Mouse (Mus musculus) ES-E14 (cell line): ENCODE results near the gene Gm7029. TPM values are rescaled to one million over a fixed set of nuclear protein-coding genes. Genes with fewer than 3 reads are reported as not detected.
"Not testable (repeated sequence)": the region's sequence is repeated elsewhere in the genome, so short reads cannot be mapped to it uniquely, and the experiment has no call there.

Experiments
- DNase-seq: peaks from one replicate; pipeline ENCODE4 v3.0.0-alpha.2; 2013; ENCODE audit warnings: low read depth, low spot score
- H3K27ac ChIP-seq: 2 replicates; pipeline ENCODE4 v1.5.1; 2012; ENCODE audit warnings: low read depth, mild to moderate bottlenecking, low read length, moderate library complexity, mixed read lengths; ENCODE audit not compliant: poor library complexity, insufficient read depth, severe bottlenecking
- H3K36me3 ChIP-seq: 2 replicates; pipeline ENCODE4 v1.6.1; 2012; ENCODE audit warnings: mild to moderate bottlenecking, low read length, moderate library complexity, mixed read lengths; ENCODE audit not compliant: control insufficient read depth, poor library complexity, insufficient read depth, severe bottlenecking
- H3K4me1 ChIP-seq, 2 experiments: fragments of 150-350 bp in 1 of 2; sonication (generic) in 1 of 2; 2 replicates each; pipeline ENCODE4 v1.6.1; 2012; ENCODE audit warnings: low read length in 2 of 2, mild to moderate bottlenecking in 1 of 2, mixed read lengths in 1 of 2; ENCODE audit not compliant: control insufficient read depth in 2 of 2, insufficient read depth in 2 of 2, poor library complexity in 1 of 2
- H3K4me3 ChIP-seq, 2 experiments: fragments of 150-350 bp in 1 of 2; sonication (generic) in 1 of 2; 2 replicates each; pipeline ENCODE4 v1.5.1; 2012; ENCODE audit warnings: low read length in 2 of 2, low read depth in 1 of 2, mild to moderate bottlenecking in 1 of 2, mixed read lengths in 1 of 2; ENCODE audit not compliant: insufficient read depth in 1 of 2, poor library complexity in 1 of 2, severe bottlenecking in 1 of 2
- H3K9ac ChIP-seq: 2 replicates; pipeline ENCODE4 v1.6.1; 2012; ENCODE audit warnings: low read depth, mild to moderate bottlenecking, low read length, mixed read lengths; ENCODE audit not compliant: poor library complexity, insufficient read depth, severe bottlenecking
- H3K9me3 ChIP-seq: fragments of 150-350 bp; sonication (generic); 2 replicates; pipeline ENCODE4 v1.6.1; 2012; ENCODE audit warnings: low read depth, mild to moderate bottlenecking, low read length; ENCODE audit not compliant: control insufficient read depth, insufficient read depth
- CHD2 ChIP-seq: IDR thresholded peaks from 2 replicates; pipeline ENCODE4 v1.6.1; 2014; ENCODE audit warnings: mild to moderate bottlenecking, low read depth, low read length, inconsistent platforms
- HCFC1 ChIP-seq: IDR thresholded peaks from 2 replicates; pipeline ENCODE4 v1.6.1; 2012; ENCODE audit warnings: low read length, inconsistent platforms, borderline replicate concordance; ENCODE audit not compliant: insufficient read depth
- MAFK ChIP-seq: IDR thresholded peaks from 2 replicates; pipeline ENCODE4 v1.6.1; 2014; ENCODE audit warnings: mild to moderate bottlenecking, low read depth, low read length, inconsistent platforms; ENCODE audit not compliant: insufficient read depth
- ZC3H11A ChIP-seq: IDR thresholded peaks from 2 replicates; pipeline ENCODE4 v1.6.1; 2012; ENCODE audit warnings: low read depth, mild to moderate bottlenecking, inconsistent platforms, low read length, borderline replicate concordance
- ZNF384 ChIP-seq: IDR thresholded peaks from 2 replicates; pipeline ENCODE4 v1.6.1; 2012; ENCODE audit warnings: low read depth, low read length, inconsistent platforms
- in situ Hi-C, 2 experiments: fragments of 600-800 bp; cut with MboI; formaldehyde crosslinking; loops; one replicate each; pipeline ENCODE4 v1.15.1; 2025; ENCODE audit warnings: low sequenced_read_pairs in 2 of 2, inconsistent platforms in 1 of 2; ENCODE audit not compliant: unreplicated experiment in 2 of 2
- total RNA-seq: library from RNA; depleted of rRNA; stranded (reverse); fragments of 300-350 nt; gene quantifications from 2 replicates; pipeline ENCODE4 v1.2.3, GENCODE M21; 2012

The Gm7029 gene
- total RNA-seq, 1 experiment = 11.6 TPM

DNA sequence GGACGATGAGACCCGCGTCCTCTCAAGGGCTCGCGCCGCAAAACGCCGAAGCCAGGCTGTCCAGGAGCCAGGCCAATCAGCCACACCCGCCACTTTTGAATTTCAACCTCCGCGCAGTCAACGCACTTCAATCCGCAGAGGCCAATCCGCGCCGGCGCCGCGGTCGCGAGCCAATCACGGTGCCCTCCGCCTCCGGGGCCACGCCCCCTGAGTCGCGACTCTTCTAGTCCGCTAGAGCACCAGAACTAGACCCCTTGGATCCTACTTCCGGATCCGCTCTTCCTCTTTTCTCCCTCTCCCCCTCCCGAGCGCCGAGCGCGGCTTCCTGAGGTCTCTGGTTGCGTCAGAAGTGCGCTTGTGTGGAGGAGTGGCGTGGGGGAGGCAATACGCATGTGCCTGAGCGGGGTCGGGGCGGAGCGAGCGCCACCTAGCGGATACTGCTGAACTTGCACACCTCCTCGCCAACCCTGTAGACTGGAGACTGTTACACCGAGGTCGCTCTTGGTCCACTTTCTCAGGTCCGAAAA, 17.0 kb downstream of the Gm7029 start, which contains the start of gene Kifc1:
Gene Kifc1, minus strand, starts transcription at position 129 of the 527 bp plus-strand sequence.
- peaks cover 16% of the 10 kb centered on the region for H3K36me3 ChIP-seq
- in situ Hi-C loops = no loop called here
- peak within 1 kb of the TSS; percentile 79 to 85 for H3K4me3 ChIP-seq
- H3K27ac ChIP-seq = peak within 1 kb of the TSS; percentile 84
- peaks cover 4 to 10% of the 10 kb centered on the region in 2 experiments for H3K4me1 ChIP-seq
- H3K9ac ChIP-seq = peak within 1 kb of the TSS; percentile 83
- no peak for TF ChIP-seq CHD2
- TF ChIP-seq HCFC1 = peak; percentile 82
- no peak for TF ChIP-seq ZC3H11A
- no peak for TF ChIP-seq ZNF384
- TF ChIP-seq MAFK = peak; percentile 67; the same call in 1 of the 2 replicates
- H3K9me3 ChIP-seq = no peaks in the 10 kb centered on the region; the same call in 1 of the 2 replicates
- DNase-seq = peak; percentile 99

DNA sequence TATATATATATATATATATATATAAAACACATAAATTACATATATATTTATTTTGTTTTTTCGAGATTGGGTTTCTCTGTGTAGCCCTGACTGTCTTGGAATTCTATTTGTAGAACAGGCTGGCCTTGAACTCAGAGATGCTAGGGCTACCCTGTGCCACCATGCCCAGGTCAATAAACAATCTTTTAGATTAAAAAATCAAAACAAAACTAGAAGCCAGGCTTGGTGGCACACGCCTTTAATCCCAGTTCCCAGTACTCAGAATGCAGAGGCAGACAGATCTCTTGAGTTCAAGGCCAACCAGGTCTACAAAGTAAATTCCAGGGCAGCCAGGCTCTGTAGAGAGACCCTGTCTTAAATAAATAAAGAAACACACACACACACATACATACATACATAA, 17.7 kb downstream of the Gm7029 start:
- DNase-seq = no peak
- peaks cover 4 to 10% of the 10 kb centered on the region in 2 experiments for H3K4me1 ChIP-seq
- H3K9ac ChIP-seq = no peak overlapping the region
- no peak for TF ChIP-seq HCFC1
- no peak for TF ChIP-seq ZNF384
- no peak for TF ChIP-seq ZC3H11A
- TF ChIP-seq CHD2 = no peak
- TF ChIP-seq MAFK = no peak
- in situ Hi-C loops = no loop called here
- H3K4me3 ChIP-seq = no peak overlapping the region
- no peak overlapping the region for H3K27ac ChIP-seq
- H3K9me3 ChIP-seq = no peaks in the 10 kb centered on the region; the same call in 1 of the 2 replicates
- H3K36me3 ChIP-seq = peaks cover 9% of the 10 kb centered on the region

DNA sequence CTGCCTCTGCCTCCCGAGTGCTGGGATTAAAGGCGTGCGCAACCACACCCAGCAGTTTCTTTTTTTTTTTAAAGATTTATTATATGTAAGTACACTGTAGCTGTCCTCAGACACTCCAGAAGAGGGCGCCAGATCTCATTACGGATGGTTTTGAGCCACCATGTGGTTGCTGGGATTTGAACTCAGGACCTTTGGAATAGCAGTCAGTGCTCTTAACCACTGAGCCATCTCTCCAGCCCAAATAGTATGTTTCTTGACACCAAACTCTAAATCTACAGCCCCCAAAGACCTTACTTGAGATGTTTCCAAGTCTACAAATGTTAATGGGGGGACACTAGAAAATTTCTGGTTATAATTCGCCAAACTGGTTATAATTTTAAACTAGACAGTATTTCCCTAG, 18.3 kb downstream of the Gm7029 start:
- H3K9ac ChIP-seq, H3K36me3 ChIP-seq, DNase-seq, H3K4me1 ChIP-seq, H3K9me3 ChIP-seq, in situ Hi-C loops, H3K4me3 ChIP-seq: not testable (repeated sequence)
- peak overlapping the region; percentile 52; the same call in 1 of the 2 replicates for H3K27ac ChIP-seq
- TF ChIP-seq ZNF384 = 0 out of 2 replicates have a peak, but pooled peaks have one; percentile 34

DNA sequence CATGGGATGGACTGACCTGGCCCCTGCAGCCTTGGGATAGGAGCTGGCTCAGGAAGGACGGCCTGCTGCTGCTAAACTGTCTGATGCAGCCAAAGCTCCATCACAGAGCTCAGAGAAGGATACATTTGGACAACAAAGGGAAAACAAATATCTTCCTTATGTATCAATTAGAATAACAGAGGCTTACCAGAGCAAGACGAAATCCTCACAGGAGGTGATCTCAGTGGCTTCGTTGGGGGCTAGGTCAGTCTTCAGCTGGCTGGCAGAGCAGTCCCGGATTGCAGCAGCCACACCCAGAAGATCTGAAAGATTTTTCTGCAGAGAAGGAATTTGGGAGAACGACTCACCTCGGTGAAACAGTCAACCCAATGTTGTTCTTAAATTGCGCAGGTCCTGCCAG, 18.8 kb downstream of the Gm7029 start:
- Histone ChIP-seq H3K4me1 (peaks cover 4 to 10% of the 10 kb centered on the region in 2 experiments), H3K9ac (no peak overlapping the region), H3K36me3 (peaks cover 3% of the 10 kb centered on the region; the same call in 1 of the 2 replicates), H3K9me3 (no peaks in the 10 kb centered on the region; the same call in 1 of the 2 replicates), H3K4me3 (no peak overlapping the region), H3K27ac (peak overlapping the region; percentile 83)
- TF ChIP-seq CHD2 (no peak), ZNF384 (no peak), HCFC1 (no peak), ZC3H11A (no peak)
- in situ Hi-C loops = no loop called here
- DNase-seq = no peak

DNA sequence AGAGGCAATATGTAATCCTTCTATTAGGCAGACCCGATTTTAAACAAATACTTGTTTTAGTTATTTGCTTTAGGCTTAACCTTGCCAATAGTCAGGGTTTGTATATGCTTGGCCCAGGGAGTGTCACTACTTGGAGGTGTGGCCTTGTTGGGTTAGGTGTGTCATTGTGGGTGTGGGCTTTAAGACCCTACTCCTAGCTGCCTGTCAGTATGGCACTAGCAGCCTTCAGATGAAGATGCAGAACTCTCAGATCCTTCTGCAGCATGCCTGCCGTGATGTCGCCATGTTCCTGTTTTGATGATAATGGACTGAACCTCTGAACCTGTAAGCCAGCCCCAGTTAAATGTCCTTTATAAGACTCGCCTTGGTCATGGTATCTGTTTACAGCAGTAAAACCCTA, 19.4 kb downstream of the Gm7029 start:
- H3K27ac ChIP-seq = peak overlapping the region; percentile 83; the same call in 1 of the 2 replicates
- H3K4me1 ChIP-seq, in situ Hi-C loops, H3K4me3 ChIP-seq, H3K9me3 ChIP-seq, H3K36me3 ChIP-seq, H3K9ac ChIP-seq, DNase-seq: not testable (repeated sequence)
